Mouse (Mus musculus): Measurements from ENCODE around the gene Fchsd2. TPM values are rescaled to one million over a fixed set of nuclear protein-coding genes. Genes with fewer than 3 reads are reported as not detected.

Gene Fchsd2
- polyA plus RNA-seq, 1 experiment from 2014 or later: 22.5 TPM

- WGBS: 85% methylated on average over 6 of the region's 6 CpGs
- no peak for ATAC-seq (ENCODE audit: borderline replicate concordance, extremely low read depth, low FRiP score, low TSS enrichment)
- H3K4me1 ChIP-seq: peaks cover 4% of the 10 kb centered on the region; the same call in 1 of the 2 replicates
- no peak overlapping the region for H3K27ac ChIP-seq
- no peak overlapping the region for H3K9ac ChIP-seq
- H3K4me2 ChIP-seq: no peak overlapping the region
- H3K9me3 ChIP-seq: no peaks in the 10 kb centered on the region
- no peak overlapping the region for H3K4me3 ChIP-seq
- H3K36me3 ChIP-seq: no peaks in the 10 kb centered on the region
- H3K27me3 ChIP-seq: no peaks in the 10 kb centered on the region
These were observed 30.4 kb upstream of the Fchsd2 start for GRCm38 (mm10) chr7:101062246-101062645.

- no peak overlapping the region for H3K27ac ChIP-seq
- no peaks in the 10 kb centered on the region for H3K36me3 ChIP-seq
- 70% methylated on average over 10 of the region's 10 CpGs for WGBS
- H3K9ac ChIP-seq: no peak overlapping the region
- H3K9me3 ChIP-seq: no peaks in the 10 kb centered on the region
- H3K4me3 ChIP-seq: no peak overlapping the region
- H3K4me1 ChIP-seq: peaks cover 4% of the 10 kb centered on the region; the same call in 1 of the 2 replicates
- no peaks in the 10 kb centered on the region for H3K27me3 ChIP-seq
- no peak overlapping the region for H3K4me2 ChIP-seq
- ATAC-seq (ENCODE audit: borderline replicate concordance, extremely low read depth, low FRiP score, low TSS enrichment): no peak
These were observed 29.1 kb upstream of the Fchsd2 start for GRCm38 (mm10) chr7:101063523-101063922.

- Histone ChIP-seq H3K4me1 (peaks cover 5% of the 10 kb centered on the region; the same call in 1 of the 2 replicates), H3K4me3 (no peak overlapping the region), H3K9ac (no peak overlapping the region), H3K9me3 (no peaks in the 10 kb centered on the region), H3K27me3 (no peaks in the 10 kb centered on the region), H3K36me3 (no peaks in the 10 kb centered on the region), H3K27ac (no peak overlapping the region), H3K4me2 (no peak overlapping the region)
- WGBS: 88% methylated on average over 7 of the region's 7 CpGs
- no peak for ATAC-seq (ENCODE audit: borderline replicate concordance, extremely low read depth, low FRiP score, low TSS enrichment)
These were observed 27.7 kb upstream of the Fchsd2 start for GRCm38 (mm10) chr7:101064697-101065688.

- peaks cover 9% of the 10 kb centered on the region; the same call in 1 of the 2 replicates for H3K4me1 ChIP-seq
- H3K9me3 ChIP-seq: no peaks in the 10 kb centered on the region
- H3K4me2 ChIP-seq: no peak overlapping the region
- H3K27ac ChIP-seq: no peak overlapping the region
- no peak for ATAC-seq (ENCODE audit: borderline replicate concordance, extremely low read depth, low FRiP score, low TSS enrichment)
- no peak overlapping the region for H3K9ac ChIP-seq
- H3K4me3 ChIP-seq: no peak overlapping the region
- WGBS: 88% methylated on average over 5 of the region's 5 CpGs
- no peaks in the 10 kb centered on the region for H3K27me3 ChIP-seq
- no peaks in the 10 kb centered on the region for H3K36me3 ChIP-seq
These were observed 26.7 kb upstream of the Fchsd2 start for GRCm38 (mm10) chr7:101066009-101066408.

DNA sequence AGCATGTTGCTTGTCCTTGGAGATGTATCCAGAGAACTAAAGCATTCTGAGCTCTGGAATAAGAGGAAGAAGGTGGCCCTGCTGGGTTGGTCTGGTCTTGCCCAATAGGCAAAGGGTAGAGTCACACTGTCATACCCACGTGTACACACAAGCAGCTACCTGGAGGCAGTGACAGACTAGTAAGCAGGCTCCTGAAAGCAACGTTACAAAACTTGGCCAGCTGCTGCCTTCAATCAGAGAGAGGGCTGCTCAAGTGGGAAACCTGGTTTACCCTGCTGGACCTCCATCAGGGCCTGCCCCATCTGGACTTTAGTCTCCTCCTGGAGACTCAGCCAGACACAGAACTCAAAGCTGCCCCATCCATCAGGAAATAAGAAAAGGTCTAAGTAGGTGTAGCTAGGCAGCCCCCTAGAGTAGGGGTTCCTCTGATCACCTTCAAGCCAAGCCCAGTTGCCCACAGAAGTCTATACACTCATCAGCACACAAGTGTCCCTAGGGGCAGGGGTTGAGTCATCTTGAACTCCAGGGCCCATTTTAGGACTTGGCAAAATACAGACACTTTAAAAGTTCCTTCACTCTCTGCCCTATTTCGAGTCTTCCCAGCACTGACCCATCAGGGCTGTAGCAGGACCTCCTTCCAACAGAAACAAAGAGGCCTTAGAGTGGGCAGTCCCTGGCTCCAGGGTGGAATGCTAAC is 25.9 kb upstream of the Fchsd2 start:
- H3K27ac ChIP-seq: no peak overlapping the region
- no peaks in the 10 kb centered on the region for H3K36me3 ChIP-seq
- no peak for ATAC-seq (ENCODE audit: borderline replicate concordance, extremely low read depth, low FRiP score, low TSS enrichment)
- H3K4me3 ChIP-seq: no peak overlapping the region
- peaks cover 6% of the 10 kb centered on the region; the same call in 1 of the 2 replicates for H3K4me1 ChIP-seq
- H3K4me2 ChIP-seq: no peak overlapping the region
- no peaks in the 10 kb centered on the region for H3K9me3 ChIP-seq
- H3K9ac ChIP-seq: no peak overlapping the region
- 67% methylated on average over 3 of the region's 3 CpGs for WGBS
- H3K27me3 ChIP-seq: no peaks in the 10 kb centered on the region

DNA sequence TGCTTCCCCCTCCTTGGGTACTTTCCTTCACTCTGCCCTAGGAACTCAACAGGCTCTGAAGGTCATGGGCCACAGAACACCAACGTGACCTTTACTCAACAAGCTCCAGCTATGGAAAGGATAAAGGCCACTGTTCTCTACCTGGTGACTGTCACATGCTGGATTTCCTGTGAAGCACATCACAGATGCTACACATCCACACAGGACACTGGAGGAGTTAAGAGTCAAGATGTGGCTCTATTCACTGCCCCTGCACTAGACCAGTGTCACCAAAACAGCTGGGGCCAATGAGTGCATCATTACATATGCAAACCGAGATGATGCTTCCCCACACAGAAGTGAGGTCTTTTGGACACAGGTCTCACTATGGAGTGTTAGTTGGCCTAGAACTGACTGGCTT is 25.1 kb upstream of the Fchsd2 start:
- Histone ChIP-seq H3K36me3 (no peaks in the 10 kb centered on the region), H3K27me3 (no peaks in the 10 kb centered on the region), H3K27ac (no peak overlapping the region), H3K9me3 (no peaks in the 10 kb centered on the region), H3K4me3 (no peak overlapping the region), H3K9ac (no peak overlapping the region), H3K4me1 (0 out of 2 replicates have a peak, but pooled peaks cover 6% of the 10 kb centered on the region), H3K4me2 (no peak overlapping the region)
- 83% methylated on average over 2 of the region's 2 CpGs for WGBS
- ATAC-seq (ENCODE audit: borderline replicate concordance, extremely low read depth, low FRiP score, low TSS enrichment): no peak

DNA sequence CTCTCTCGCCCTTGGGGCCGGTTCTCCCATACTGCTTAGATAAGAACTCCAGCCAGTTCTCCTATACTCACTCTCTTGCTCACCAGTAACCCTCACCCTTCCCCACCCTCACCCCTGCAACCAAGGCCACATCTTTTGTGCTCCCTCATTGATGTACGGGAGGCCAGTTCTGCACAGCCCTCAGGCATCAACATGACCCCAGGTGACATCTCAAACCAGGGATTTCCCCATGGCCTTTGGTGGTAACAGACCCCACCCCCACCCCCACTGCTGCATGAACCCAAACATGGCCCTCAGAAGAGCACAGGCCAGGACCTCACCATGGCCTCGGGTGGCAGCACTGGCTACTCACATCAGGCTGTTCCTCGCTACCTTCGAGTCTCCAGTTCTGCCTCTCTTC is 23.4 kb upstream of the Fchsd2 start:
- H3K36me3 ChIP-seq: no peaks in the 10 kb centered on the region
- no peak for ATAC-seq (ENCODE audit: borderline replicate concordance, extremely low read depth, low FRiP score, low TSS enrichment)

DNA sequence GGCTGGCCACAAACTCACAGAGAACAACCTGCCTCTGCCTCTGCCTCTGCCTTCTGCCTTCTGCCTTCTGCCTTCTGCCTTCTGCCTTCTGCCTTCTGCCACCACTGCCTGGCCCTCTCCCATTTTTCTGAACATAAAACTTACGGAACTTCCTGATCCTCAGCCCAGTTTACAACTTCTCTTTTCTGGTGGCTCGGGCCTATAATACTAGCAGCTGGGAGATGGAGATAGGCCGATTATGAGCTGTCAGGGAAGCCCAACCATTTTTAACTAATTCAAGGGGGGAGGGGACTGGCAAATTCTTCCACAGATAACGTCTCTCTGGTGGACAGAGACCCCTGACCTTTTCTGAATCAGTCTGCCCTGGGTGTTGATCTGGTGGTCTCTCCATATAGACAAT is 22.3 kb upstream of the Fchsd2 start:
- no peak for ATAC-seq (ENCODE audit: borderline replicate concordance, extremely low read depth, low FRiP score, low TSS enrichment)
- H3K27ac ChIP-seq: no peak overlapping the region
- WGBS: 21% methylated on average over 4 of the region's 4 CpGs

More for the DNA sequence above, 23.4 kb upstream of the Fchsd2 start:
- 74% methylated on average over 6 of the region's 6 CpGs for WGBS
- H3K9ac ChIP-seq: no peak overlapping the region
- no peak overlapping the region for H3K4me3 ChIP-seq
- no peak overlapping the region for H3K4me2 ChIP-seq
- no peaks in the 10 kb centered on the region for H3K9me3 ChIP-seq
- 0 out of 2 replicates have a peak, but pooled peaks cover 6% of the 10 kb centered on the region for H3K4me1 ChIP-seq
- H3K27ac ChIP-seq: no peak overlapping the region
- no peaks in the 10 kb centered on the region for H3K27me3 ChIP-seq

DNA sequence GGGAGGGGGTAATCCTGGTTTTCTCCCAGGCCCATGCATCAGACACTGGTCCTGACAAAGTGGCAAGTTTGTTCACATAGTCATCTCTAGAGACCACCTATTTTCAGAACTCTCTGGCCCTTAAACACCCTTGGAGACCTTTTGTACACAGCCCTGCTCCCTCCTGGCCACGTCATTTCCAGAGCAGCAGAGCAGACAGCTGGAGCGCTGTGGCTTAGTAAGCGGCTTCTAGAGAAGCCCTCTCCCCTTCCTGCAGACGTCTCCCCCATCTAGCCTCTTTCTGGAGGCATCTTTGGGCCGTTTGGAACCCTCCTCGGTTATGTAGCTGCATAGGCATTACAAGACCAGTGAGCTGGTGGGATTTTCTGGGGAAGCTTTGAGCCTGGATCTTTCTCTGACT is 21.6 kb upstream of the Fchsd2 start:
- Histone ChIP-seq H3K27me3 (no peaks in the 10 kb centered on the region), H3K9me3 (no peaks in the 10 kb centered on the region), H3K4me3 (no peak overlapping the region), H3K9ac (no peak overlapping the region), H3K4me1 (0 out of 2 replicates have a peak, but pooled peaks cover 6% of the 10 kb centered on the region), H3K4me2 (no peak overlapping the region), H3K36me3 (no peaks in the 10 kb centered on the region), H3K27ac (no peak overlapping the region)
- no peak for ATAC-seq (ENCODE audit: borderline replicate concordance, extremely low read depth, low FRiP score, low TSS enrichment)
- 35% methylated on average over 6 of the region's 6 CpGs for WGBS

More for the DNA sequence above, 22.3 kb upstream of the Fchsd2 start:
- Histone ChIP-seq H3K9me3 (no peaks in the 10 kb centered on the region), H3K4me3 (no peak overlapping the region), H3K27me3 (no peaks in the 10 kb centered on the region), H3K9ac (no peak overlapping the region), H3K4me1 (0 out of 2 replicates have a peak, but pooled peaks cover 6% of the 10 kb centered on the region), H3K4me2 (no peak overlapping the region), H3K36me3 (no peaks in the 10 kb centered on the region)

DNA sequence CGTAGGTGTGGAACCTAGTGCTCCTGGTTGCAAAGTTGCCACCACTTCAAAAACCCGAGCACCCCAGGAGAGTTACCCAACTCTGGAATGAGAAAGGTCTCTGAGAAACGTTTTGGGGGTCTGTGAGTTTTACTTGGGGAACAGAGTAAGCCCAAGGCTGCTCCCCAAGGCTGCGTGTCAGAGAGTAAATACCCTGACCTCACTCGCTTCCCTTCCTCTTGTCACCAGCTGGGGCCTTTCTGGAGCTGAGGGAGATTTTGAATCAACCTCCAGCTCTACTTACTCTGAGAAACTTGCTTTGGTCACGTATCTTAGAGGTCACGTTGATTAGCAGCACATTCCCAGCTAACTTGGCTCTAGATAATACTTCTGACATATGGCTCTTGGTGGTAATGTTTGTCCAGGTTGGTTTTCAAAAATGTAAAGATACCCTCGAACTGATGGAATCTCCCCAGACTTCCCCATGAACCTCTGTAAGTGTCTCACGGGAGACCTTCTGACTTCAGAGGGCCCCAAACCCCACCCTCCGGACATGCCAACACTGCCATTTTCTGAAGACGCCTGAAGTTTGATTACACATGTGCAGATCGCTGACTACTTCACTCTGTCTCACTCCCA is 20.4 kb upstream of the Fchsd2 start:
- Histone ChIP-seq H3K27me3 (no peaks in the 10 kb centered on the region), H3K27ac (no peak overlapping the region), H3K9ac (no peak overlapping the region), H3K36me3 (no peaks in the 10 kb centered on the region), H3K4me1 (0 out of 2 replicates have a peak, but pooled peaks cover 6% of the 10 kb centered on the region), H3K4me3 (no peak overlapping the region), H3K4me2 (no peak overlapping the region), H3K9me3 (no peaks in the 10 kb centered on the region)
- 56% methylated on average over 12 of the region's 12 CpGs for WGBS
- no peak for ATAC-seq (ENCODE audit: borderline replicate concordance, extremely low read depth, low FRiP score, low TSS enrichment)

- H3K9me3 ChIP-seq: no peaks in the 10 kb centered on the region
- no peaks in the 10 kb centered on the region for H3K27me3 ChIP-seq
- WGBS: 50% methylated on average over 8 of the region's 8 CpGs
- H3K9ac ChIP-seq: no peak overlapping the region
- 0 out of 2 replicates have a peak overlapping the region, but pooled peaks have one; percentile 14 for H3K27ac ChIP-seq
- no peaks in the 10 kb centered on the region for H3K36me3 ChIP-seq
- no peak overlapping the region for H3K4me3 ChIP-seq
- ATAC-seq (ENCODE audit: borderline replicate concordance, extremely low read depth, low FRiP score, low TSS enrichment): no peak
- H3K4me2 ChIP-seq: no peak overlapping the region
- H3K4me1 ChIP-seq: 0 out of 2 replicates have a peak, but pooled peaks cover 6% of the 10 kb centered on the region
These were observed 18.4 kb upstream of the Fchsd2 start for GRCm38 (mm10) chr7:101074170-101074767.
